Mouse (Mus musculus) midbrain, embryonic 12.5 days (tissue): ENCODE measurements around the gene Hs6st1. TPM values are rescaled to one million over a fixed set of nuclear protein-coding genes. Genes with fewer than 3 reads are reported as not detected.
A peak's percentile ranks its signal among the peaks of the same experiment; 100 is the strongest.

Source experiments
- ATAC-seq: fragments of 200-750 bp; cut with Nextera tagmentation; 2 replicates; pipeline ENCODE4 v1.8.0; 2017; ENCODE audit warnings: low read depth, moderate TSS enrichment, moderate library complexity; ENCODE audit not compliant: low FRiP score
- H3K27ac ChIP-seq: fragments of 300-500 bp; sonication (generic); replicated peaks from 2 replicates; pipeline ENCODE4 v1.5.1; 2016; ENCODE audit warnings: mild to moderate bottlenecking
- H3K27me3 ChIP-seq: fragments of 300-500 bp; sonication (generic); 2 replicates; pipeline ENCODE4 v1.6.1; 2016; ENCODE audit warnings: mild to moderate bottlenecking
- H3K36me3 ChIP-seq: fragments of 300-500 bp; sonication (generic); 2 replicates; pipeline ENCODE4 v1.6.1; 2016
- H3K4me1 ChIP-seq: fragments of 300-500 bp; sonication (generic); 2 replicates; pipeline ENCODE4 v1.6.1; 2016
- H3K4me2 ChIP-seq: fragments of 300-500 bp; sonication (generic); replicated peaks from 2 replicates; pipeline ENCODE4 v1.6.1; 2016; ENCODE audit warnings: mild to moderate bottlenecking, moderate library complexity
- H3K4me3 ChIP-seq: fragments of 300-500 bp; sonication (generic); 2 replicates; pipeline ENCODE4 v1.5.1; 2016; ENCODE audit warnings: mild to moderate bottlenecking
- H3K9ac ChIP-seq: fragments of 300-500 bp; sonication (generic); replicated peaks from 2 replicates; pipeline ENCODE4 v1.6.1; 2016; ENCODE audit warnings: mild to moderate bottlenecking, moderate library complexity
- H3K9me3 ChIP-seq: fragments of 300-500 bp; sonication (generic); 2 replicates; pipeline ENCODE4 v1.6.1; 2016; ENCODE audit warnings: mild to moderate bottlenecking
- WGBS: fragments of 180-500 bp; shearing (Covaris S2); methylation state at CpG from one replicate; pipeline ENCODE4 v1.1.7; 2016; 5-methylcytosine and 5-hydroxymethylcytosine counted together
- polyA plus RNA-seq: library from polyadenylated mRNA; unstranded; fragments of >200 nt; fragmentation: Nextera tagmentation; extraction: Ambion mirVana; gene quantifications from 2 replicates; pipeline ENCODE4 v1.2.1, GENCODE M21; 2016

Hs6st1 gene
- polyA plus RNA-seq, 1 experiment from 2014 or later, result 10.8 TPM

DNA sequence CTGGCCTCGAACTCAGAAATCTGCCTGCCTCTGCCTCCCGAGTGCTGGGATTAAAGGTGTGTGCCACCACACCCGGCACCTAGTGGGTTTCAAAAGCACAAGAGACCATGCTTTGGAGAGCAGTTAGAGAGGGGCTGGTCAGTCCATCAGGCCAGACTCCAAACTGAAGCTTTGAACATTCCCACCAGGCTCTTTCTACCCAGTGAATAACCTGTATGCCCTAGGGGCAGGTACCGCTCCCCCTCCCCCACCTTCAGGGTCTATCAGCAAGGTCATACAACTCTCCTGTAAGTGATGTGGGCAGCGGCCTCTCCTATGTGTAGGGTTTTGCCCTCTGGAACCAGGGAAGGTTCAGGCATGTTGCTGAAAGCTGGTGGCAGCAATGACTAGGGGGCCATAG lies 6.0 kb downstream of the Hs6st1 start:
- H3K4me2 ChIP-seq, result no peak overlapping the region
- peaks cover 78% of the 10 kb centered on the region for H3K4me1 ChIP-seq
- H3K4me3 ChIP-seq, result no peak overlapping the region
- H3K9me3 ChIP-seq, result no peaks in the 10 kb centered on the region
- WGBS, result 92% methylated on average over 5 of the region's 5 CpGs
- peaks cover 10% of the 10 kb centered on the region for H3K36me3 ChIP-seq
- H3K27me3 ChIP-seq, result no peaks in the 10 kb centered on the region
- H3K27ac ChIP-seq, result no peak overlapping the region
- no peak for ATAC-seq
- no peak overlapping the region for H3K9ac ChIP-seq

- Histone ChIP-seq H3K4me3 (no peak overlapping the region), H3K4me1 (peaks cover 70% of the 10 kb centered on the region), H3K27ac (no peak overlapping the region), H3K9me3 (no peaks in the 10 kb centered on the region), H3K4me2 (no peak overlapping the region; the same call in 1 of the 2 replicates), H3K36me3 (peaks cover 18% of the 10 kb centered on the region), H3K27me3 (no peaks in the 10 kb centered on the region), H3K9ac (no peak overlapping the region)
- ATAC-seq, result no peak
- WGBS, result 78% methylated on average over 7 of the region's 7 CpGs
Observed at GRCm38 (mm10) chr1:36074968-36075367, 6.8 kb downstream of the Hs6st1 start.

DNA sequence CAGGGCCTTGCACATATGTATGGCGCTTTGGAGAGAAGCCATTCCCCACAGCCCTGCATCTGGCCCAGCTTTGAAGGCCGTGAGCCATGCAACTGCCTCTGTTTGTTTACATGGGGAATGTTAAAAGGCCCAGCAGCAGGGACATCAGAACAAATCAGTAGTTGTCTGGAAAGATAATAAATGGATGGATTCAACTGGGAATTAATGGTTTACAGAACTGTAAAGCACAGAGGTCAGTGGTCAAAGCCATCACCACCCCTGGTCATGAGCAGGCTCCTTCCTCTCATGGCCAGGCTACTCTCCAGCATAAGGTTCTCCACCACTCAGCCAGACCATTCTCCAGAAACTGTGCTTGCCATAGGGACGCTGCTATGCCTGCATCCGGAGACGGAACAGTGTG lies 7.5 kb downstream of the Hs6st1 start:
- H3K27ac ChIP-seq, result no peak overlapping the region
- 89% methylated on average over 5 of the region's 5 CpGs for WGBS
- no peaks in the 10 kb centered on the region for H3K9me3 ChIP-seq
- H3K4me2 ChIP-seq, result no peak overlapping the region; the same call in 1 of the 2 replicates
- peaks cover 63% of the 10 kb centered on the region for H3K4me1 ChIP-seq
- H3K9ac ChIP-seq, result no peak overlapping the region
- peaks cover 24% of the 10 kb centered on the region for H3K36me3 ChIP-seq
- no peak for ATAC-seq
- H3K4me3 ChIP-seq, result no peak overlapping the region
- H3K27me3 ChIP-seq, result no peaks in the 10 kb centered on the region

DNA sequence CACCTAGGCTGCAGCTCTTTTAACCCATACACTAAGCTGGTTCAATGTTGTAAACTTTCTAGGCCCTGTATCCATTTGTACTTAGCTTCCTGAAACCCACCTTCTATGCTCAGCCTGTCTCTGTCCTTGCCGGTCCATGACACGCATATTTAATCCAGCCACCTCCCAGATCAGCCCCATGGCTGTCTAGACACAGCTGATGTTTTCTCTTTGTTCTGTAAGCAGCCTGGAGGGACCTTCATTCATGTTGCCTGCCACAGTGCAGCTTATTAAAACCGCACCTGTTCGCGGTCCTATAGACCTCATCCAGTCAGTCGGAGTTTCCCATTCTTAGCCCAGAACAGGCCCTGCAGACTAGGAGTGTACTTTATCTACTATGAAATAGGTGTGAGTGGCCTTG lies 8.9 kb downstream of the Hs6st1 start:
- Histone ChIP-seq H3K27ac (peak overlapping the region; percentile 39; the same call in 1 of the 2 replicates), H3K27me3 (no peaks in the 10 kb centered on the region), H3K9ac (no peak overlapping the region), H3K4me1 (peaks cover 49% of the 10 kb centered on the region), H3K4me2 (0 out of 2 replicates have a peak overlapping the region, but pooled peaks have one; percentile 2), H3K36me3 (peaks cover 33% of the 10 kb centered on the region), H3K4me3 (no peak overlapping the region), H3K9me3 (no peaks in the 10 kb centered on the region)
- WGBS, result 54% methylated on average over 6 of the region's 6 CpGs
- peak; percentile 68 for ATAC-seq

- H3K9me3 ChIP-seq, result no peaks in the 10 kb centered on the region
- peaks cover 37% of the 10 kb centered on the region for H3K4me1 ChIP-seq
- 0 out of 2 replicates have a peak overlapping the region, but pooled peaks have one; percentile 11 for H3K27ac ChIP-seq
- H3K9ac ChIP-seq, result no peak overlapping the region
- WGBS, result 81% methylated on average over 1 of the region's 1 CpGs
- H3K4me3 ChIP-seq, result no peak overlapping the region
- H3K36me3 ChIP-seq, result peaks cover 45% of the 10 kb centered on the region
- no peak overlapping the region for H3K4me2 ChIP-seq
- no peak for ATAC-seq
- H3K27me3 ChIP-seq, result no peaks in the 10 kb centered on the region
Observed at GRCm38 (mm10) chr1:36078250-36078649, 10.1 kb downstream of the Hs6st1 start.

DNA sequence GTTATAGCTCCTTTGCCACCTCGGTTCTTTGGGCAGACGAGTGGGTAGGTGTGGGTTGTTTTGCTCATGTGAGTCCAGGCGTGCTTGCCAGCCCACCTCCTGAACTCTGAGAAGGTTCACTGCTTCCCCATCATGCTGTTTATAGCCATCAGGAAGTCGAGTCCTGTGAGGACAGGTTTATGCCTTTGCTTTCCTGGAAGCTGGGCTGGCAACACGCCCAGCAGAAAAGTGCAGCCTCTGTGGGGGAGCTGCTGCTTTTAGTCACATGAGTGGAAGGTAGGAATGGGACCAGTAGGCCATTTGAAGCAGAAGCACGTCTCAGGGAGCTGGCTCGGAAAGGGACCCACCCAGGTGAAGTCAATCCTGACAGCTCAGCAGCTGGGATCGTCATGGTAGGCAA lies 11.5 kb downstream of the Hs6st1 start:
- H3K9ac ChIP-seq, result no peak overlapping the region
- H3K27me3 ChIP-seq, result no peaks in the 10 kb centered on the region
- H3K36me3 ChIP-seq, result peaks cover 57% of the 10 kb centered on the region

DNA sequence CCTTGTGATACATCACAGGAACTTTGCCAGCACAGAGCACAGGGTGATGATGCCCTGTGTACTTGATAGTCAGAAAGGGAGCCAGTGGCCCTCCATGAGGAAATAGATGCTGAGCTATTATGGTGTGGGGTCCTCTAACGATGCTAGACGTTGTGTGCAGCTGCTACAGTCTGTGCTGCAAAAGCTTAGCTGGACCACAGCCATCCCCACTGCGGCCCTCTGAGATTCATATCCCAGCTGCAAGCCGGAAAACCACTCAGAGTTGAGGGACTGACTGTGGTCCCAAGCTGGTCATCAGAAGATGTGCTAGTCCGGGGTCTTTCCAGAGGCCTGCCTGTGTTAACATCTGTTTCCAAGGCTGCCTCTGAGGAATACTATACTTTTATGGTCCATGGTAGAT lies 12.8 kb downstream of the Hs6st1 start:
- Histone ChIP-seq H3K27me3 (no peaks in the 10 kb centered on the region), H3K9ac (no peak overlapping the region), H3K36me3 (peaks cover 65% of the 10 kb centered on the region), H3K4me1 (peaks cover 21% of the 10 kb centered on the region), H3K4me3 (no peak overlapping the region), H3K4me2 (no peak overlapping the region), H3K9me3 (no peaks in the 10 kb centered on the region), H3K27ac (no peak overlapping the region)
- ATAC-seq, result no peak
- WGBS, result 94% methylated on average over 5 of the region's 5 CpGs

More for the DNA sequence above, 11.5 kb downstream of the Hs6st1 start:
- Histone ChIP-seq H3K4me3 (no peak overlapping the region), H3K9me3 (no peaks in the 10 kb centered on the region), H3K4me1 (peaks cover 29% of the 10 kb centered on the region), H3K27ac (no peak overlapping the region), H3K4me2 (no peak overlapping the region)
- 89% methylated on average over 8 of the region's 8 CpGs for WGBS
- no peak for ATAC-seq

DNA sequence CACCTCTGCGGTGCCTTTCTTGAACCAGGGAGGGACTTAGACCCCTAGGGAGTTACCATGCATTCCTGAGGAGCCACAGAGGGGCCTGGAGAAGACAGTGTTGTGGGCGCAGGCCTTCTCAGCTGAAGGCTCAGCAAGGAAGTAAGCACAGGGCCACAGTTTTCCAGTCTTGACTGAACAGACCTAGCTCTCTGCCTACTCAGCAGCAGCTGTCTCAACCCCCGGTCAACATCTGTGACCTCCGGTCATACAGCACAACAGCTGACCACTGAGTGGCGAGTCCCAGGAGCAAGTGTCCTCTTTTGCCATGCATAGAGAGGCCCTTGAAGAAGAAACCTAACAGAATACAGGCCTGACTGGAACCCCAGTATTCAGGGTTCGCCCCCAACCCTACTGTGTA lies 14.0 kb downstream of the Hs6st1 start:
- Histone ChIP-seq H3K27me3 (no peaks in the 10 kb centered on the region), H3K4me1 (peaks cover 9% of the 10 kb centered on the region), H3K4me3 (no peak overlapping the region), H3K4me2 (no peak overlapping the region), H3K9me3 (no peaks in the 10 kb centered on the region), H3K9ac (no peak overlapping the region), H3K36me3 (peaks cover 70% of the 10 kb centered on the region), H3K27ac (no peak overlapping the region)
- no peak for ATAC-seq
- WGBS, result 91% methylated on average over 6 of the region's 6 CpGs

DNA sequence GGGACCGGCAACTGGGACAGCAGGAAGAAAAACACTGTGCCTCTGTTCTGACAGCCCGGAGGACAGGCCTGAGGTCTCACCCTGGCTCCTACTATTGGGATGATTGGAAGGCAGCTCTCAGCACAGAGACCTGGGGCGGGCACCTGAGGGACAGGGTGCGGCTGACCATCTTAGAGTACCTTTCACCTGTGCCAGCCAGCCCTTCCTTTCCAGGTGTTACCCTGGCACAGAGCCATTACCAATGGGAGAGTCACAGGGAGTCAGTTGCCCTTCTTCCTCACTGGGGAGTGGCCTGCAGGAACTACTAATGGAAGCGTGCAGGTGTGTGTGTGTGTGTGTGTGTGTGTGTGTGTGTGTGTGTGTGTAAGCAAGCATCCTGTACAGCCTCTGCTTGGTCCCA lies 15.4 kb downstream of the Hs6st1 start:
- Histone ChIP-seq H3K27me3 (no peaks in the 10 kb centered on the region), H3K9me3 (no peaks in the 10 kb centered on the region), H3K4me2 (no peak overlapping the region), H3K27ac (no peak overlapping the region), H3K4me3 (no peak overlapping the region), H3K9ac (no peak overlapping the region), H3K4me1 (peaks cover 11% of the 10 kb centered on the region), H3K36me3 (peaks cover 69% of the 10 kb centered on the region)
- ATAC-seq, result no peak
- WGBS, result 92% methylated on average over 5 of the region's 5 CpGs

- Histone ChIP-seq H3K4me2 (no peak overlapping the region), H3K27ac (no peak overlapping the region), H3K9ac (no peak overlapping the region), H3K36me3 (peaks cover 55% of the 10 kb centered on the region), H3K4me3 (no peak overlapping the region), H3K27me3 (no peaks in the 10 kb centered on the region), H3K4me1 (peaks cover 26% of the 10 kb centered on the region), H3K9me3 (no peaks in the 10 kb centered on the region)
- no peak for ATAC-seq
- 96% methylated on average over 5 of the region's 5 CpGs for WGBS
Observed at GRCm38 (mm10) chr1:36085069-36085468, 16.9 kb downstream of the Hs6st1 start.

GRCm38 (mm10) chr1:36088367-36088766 lies 20.2 kb downstream of the Hs6st1 start:
- H3K27me3 ChIP-seq, result no peaks in the 10 kb centered on the region
- H3K27ac ChIP-seq, result peak overlapping the region; percentile 35; the same call in 1 of the 2 replicates
- 66% methylated on average over 4 of the region's 4 CpGs for WGBS
- H3K9ac ChIP-seq, result 0 out of 2 replicates have a peak overlapping the region, but pooled peaks have one; percentile 3
- H3K36me3 ChIP-seq, result peaks cover 28% of the 10 kb centered on the region
- ATAC-seq, result peak; percentile 53
- H3K4me1 ChIP-seq, result peaks cover 41% of the 10 kb centered on the region
- H3K9me3 ChIP-seq, result no peaks in the 10 kb centered on the region
- no peak overlapping the region for H3K4me3 ChIP-seq
- H3K4me2 ChIP-seq, result no peak overlapping the region

DNA sequence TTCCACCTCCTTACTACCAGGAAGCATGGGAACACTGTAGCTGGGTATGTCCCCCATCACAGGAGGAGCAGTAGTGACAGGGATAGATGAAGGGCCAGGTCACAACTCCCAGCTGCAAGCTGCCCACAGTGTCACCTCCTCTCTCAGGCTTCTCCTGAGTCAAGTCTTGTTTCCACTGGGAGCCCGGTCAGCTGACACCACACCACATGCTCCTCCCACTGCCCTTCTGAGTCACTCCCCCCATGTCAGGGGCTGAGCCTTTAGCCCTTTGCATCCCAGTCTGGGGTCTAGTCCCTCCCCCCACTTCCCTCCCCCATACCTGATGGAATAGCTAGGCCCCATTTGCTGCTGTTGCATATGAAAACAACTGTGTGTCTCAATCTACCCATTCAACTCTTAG lies 21.3 kb downstream of the Hs6st1 start:
- Histone ChIP-seq H3K4me3 (no peak overlapping the region), H3K27ac (peak overlapping the region; percentile 39; the same call in 1 of the 2 replicates), H3K9ac (no peak overlapping the region), H3K9me3 (no peaks in the 10 kb centered on the region), H3K36me3 (peaks cover 28% of the 10 kb centered on the region), H3K27me3 (no peaks in the 10 kb centered on the region), H3K4me1 (peaks cover 41% of the 10 kb centered on the region), H3K4me2 (no peak overlapping the region)
- 60% methylated on average over 1 of the region's 1 CpGs for WGBS
- ATAC-seq, result no peak
